Mouse (Mus musculus): ENCODE results near the gene Calhm1.

The Calhm1 gene

DNA sequence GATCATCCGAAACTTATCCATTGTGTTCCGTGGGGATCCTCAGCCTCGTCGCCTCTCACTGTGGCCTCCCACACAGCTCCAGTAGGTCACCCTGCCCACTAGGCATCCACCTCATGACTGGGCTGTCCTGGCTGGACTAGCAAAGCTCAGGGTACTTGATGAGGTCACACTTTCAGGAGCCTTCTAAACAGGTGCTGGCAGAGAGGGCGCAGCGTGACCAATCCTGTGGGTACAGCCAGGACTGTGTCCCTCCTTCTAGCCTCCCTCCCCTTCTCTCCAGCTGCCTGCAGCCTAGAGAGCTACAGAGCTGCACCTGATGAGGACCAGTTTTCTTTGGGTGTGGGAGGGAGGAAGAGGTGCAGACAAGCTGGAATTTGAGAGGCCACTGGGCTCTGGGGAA is at the start of gene Calhm1:
Gene Calhm1, minus strand, starts transcription at position 101 of the 400 bp plus-strand sequence.
- no peak for DNase-seq (ENCODE audit: extremely low spot score)

GRCm38 (mm10) chr19:47192158-47192557 is 48.1 kb upstream of the Calhm1 start:
- no peak for DNase-seq (ENCODE audit: extremely low spot score)

DNA sequence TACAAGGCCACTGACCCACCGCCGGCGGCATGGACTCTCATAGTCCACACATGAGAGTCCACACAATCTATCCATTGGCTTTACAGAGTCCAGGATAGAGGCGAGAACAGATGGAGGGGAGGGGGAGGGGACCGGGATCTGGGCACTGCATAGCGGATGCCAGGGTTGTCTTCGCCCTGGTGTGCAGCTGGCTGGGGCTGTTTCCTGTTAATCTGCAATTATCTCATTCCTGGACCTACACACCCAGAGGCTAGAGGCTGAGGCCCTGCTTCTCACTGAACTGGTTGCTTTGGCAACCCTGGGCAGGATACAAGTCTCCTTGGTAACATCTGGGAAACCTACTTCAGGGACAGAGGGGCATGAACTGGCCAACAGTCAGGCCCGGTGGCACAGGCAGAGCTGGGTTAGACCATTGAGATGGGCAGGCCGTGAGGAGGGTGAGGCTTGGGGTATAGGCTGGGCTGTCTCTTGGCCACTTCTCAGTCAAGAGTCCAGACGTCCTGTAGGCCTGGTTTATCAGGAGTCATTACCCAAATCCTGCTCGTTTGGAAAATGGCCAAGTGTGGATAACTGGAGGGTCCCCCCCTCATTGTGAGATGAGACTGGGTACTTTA is 44.6 kb upstream of the Calhm1 start:
- DNase-seq (ENCODE audit: extremely low spot score) = no peak

- DNase-seq (ENCODE audit: extremely low spot score) = no peak
These were observed 42.6 kb upstream of the Calhm1 start for GRCm38 (mm10) chr19:47186514-47187275.

DNA sequence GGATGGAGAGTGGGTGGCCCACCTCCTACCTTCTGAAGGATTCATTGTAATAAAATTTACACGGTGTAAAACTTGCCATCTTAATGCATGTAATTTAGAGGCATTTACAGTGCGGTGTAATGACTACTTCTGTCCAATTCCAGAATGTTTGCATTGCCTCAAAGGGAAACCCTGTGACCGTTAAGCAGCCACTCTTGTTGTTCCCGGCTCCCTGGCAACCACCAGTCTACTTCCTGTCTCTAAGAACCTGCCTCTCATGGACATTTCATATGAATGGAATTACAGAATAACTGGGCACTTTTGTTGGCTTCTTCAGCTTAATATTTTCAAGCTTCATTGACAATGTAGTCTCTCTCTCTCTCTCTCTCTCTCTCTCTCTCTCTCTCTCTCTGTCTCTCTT is 40.7 kb upstream of the Calhm1 start:
- no peak for DNase-seq (ENCODE audit: extremely low spot score)

- no peak for DNase-seq (ENCODE audit: extremely low spot score)
These were observed 40.2 kb upstream of the Calhm1 start for GRCm38 (mm10) chr19:47184221-47184620.

DNA sequence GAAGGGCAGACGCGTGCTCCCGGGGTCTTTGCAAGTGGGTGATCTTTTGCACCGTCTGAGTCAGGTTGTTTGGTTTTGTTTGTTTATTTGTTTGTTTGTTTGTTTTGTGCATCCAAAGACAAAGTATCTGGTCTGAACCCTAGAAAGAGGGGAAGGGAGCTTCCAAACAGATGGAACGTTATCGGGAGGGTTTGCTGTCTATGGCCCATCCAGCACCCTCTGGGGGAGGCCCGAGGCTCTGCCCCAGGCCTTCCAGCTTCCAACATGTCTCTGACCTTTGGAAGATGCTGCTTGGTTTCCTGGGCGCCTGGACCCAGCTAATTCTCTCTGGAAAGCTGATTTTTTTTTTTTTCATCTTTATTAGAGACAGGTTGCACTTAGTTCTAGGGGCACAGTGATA is 36.0 kb upstream of the Calhm1 start:
- no peak for DNase-seq (ENCODE audit: extremely low spot score)

DNA sequence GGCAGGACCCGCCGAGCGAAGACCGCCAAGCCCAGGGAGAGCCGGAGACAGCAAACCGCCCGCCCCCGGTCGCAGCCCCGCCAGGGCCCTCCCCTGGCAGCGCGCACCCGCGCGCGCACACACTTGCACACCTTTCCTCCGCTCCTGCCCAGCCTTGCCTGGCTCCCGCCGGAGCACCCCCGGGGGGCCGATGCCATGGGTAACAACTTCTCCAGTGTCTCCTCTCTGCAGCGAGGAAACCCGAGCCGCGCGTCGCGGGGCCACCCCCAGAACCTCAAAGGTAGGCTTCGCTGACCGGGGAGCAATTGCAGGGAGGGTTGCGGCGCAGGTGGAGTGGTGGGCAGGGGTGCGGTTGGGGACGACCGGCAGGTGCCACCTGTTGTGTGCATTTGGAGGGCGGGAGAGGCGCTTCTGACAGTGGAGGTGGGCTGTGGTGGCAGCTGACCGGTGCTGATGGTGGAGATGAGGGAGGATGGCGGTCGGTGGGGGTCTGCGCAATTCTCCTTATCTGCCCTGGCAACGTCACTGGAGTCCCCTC is 35.3 kb upstream of the Calhm1 start:
- peak; percentile 36 for DNase-seq (ENCODE audit: extremely low spot score)

DNA sequence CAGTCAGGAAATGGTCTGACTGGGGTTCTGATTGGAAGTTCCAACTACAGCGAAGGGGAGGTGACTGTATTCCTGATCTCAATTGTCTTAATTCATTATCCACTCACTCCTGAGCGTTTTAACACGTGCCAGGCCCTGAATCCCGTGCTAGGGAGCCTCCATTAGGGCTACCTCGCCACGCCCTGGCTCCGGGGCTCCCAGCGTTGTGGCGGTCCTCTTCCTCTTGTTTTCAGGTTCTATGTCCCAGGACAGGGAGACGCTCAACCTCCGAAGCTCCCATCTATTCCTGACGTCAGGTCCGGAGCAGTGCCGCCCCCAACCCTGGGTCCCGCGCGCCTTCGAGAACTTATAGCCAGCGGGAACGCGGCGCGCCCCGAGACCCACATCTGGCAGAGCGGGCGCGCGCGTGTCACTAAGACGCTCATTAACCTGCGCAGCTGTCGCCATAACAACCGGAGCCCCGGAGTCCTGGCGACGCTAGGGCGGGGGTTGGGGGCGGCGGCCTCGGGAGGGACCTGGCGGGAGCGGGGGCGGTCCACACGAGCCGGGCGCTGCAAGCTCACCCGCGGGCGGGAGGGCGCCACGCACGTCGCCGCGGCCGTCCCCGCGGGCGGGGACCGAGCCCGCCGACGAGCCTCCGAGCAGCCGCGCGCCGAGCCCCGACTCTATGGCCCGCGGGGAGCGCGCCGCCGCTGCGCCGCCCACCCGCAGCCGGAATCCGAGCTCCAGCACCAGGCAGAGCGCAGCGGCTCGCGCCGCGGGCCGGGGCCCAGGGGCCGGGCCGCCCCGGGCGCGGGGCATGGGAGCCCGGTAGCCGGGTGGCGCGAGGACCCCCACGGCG is 34.6 kb upstream of the Calhm1 start, which contains the start of gene Neurl1a:
Gene Neurl1a, plus strand, starts transcription at position 390 of the 841 bp plus-strand sequence.
- DNase-seq (ENCODE audit: extremely low spot score) = peak; percentile 67

DNA sequence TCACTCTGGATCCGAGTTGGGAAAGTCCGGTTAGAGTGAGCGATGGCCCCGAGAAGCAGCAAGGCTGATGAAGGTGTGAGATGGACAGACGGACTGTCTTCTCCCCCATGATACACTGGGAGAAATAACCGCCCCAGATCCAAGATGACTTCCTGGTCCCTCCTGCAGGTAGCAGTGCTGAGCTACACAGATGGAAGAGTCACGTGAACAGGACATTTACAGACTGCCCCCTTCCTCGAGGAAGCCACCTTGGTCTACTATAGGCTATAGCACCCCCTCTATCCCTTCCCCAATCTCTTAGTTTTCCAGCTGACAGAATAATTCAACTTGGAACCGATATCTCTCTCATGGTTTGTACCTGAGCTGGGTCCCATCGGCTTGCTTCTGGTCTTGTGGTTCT is 33.9 kb upstream of the Calhm1 start:
- DNase-seq (ENCODE audit: extremely low spot score) = peak; percentile 48

GRCm38 (mm10) chr19:47176916-47177505 is 33.0 kb upstream of the Calhm1 start:
- DNase-seq (ENCODE audit: extremely low spot score) = no peak

- no peak for DNase-seq (ENCODE audit: extremely low spot score)
These were observed 31.4 kb upstream of the Calhm1 start for GRCm38 (mm10) chr19:47175472-47175871.

- DNase-seq (ENCODE audit: extremely low spot score) = no peak
These were observed 30.5 kb upstream of the Calhm1 start for GRCm38 (mm10) chr19:47174515-47174914.

GRCm38 (mm10) chr19:47168793-47169412 is 24.8 kb upstream of the Calhm1 start:
- DNase-seq (ENCODE audit: extremely low spot score) = peak; percentile 81

DNA sequence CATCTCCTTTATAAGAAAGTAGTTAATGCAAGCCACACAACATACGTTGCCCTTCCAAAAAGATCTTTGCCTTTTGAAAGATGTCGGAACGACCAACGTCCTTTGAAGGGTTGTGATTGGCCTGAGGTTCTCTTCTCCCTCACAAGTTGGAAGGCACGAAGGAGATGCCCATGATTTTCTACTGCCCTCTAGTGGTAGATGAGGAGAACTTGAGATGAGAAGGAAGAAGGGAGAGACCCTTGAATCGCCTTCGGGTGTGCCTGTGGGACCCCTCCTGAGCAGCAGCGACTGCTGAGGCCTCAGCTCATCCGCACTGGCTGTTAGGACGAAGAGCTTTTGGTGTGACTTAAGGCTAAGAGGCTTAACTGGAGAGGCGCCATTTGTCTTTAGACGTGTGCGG is 24.2 kb upstream of the Calhm1 start:
- DNase-seq (ENCODE audit: extremely low spot score) = peak; percentile 63

- no peak for DNase-seq (ENCODE audit: extremely low spot score)
These were observed 23.7 kb upstream of the Calhm1 start for GRCm38 (mm10) chr19:47167617-47168214.

DNA sequence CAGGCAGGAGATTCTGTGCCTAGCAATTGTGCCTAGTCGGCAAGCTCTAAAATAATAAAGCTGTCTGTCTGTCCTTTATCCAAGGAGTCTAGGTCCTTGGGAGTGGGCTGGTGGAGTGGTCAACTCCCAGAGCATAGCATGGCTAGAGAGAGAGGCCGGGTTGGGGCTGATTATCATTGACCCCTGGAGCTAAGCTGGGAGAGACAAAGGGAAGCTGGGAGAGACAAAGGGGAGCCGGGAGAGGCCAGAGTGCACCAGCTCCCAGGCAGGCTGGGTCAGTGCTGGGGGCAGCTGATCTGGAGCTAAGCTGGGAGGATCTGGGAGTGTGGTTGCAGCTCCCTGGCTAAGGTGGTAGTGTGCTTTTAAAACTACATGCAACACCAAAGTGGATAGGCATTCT is 22.7 kb upstream of the Calhm1 start:
- DNase-seq (ENCODE audit: extremely low spot score) = peak; percentile 42

GRCm38 (mm10) chr19:47163176-47163744 is 19.2 kb upstream of the Calhm1 start:
- no peak for DNase-seq (ENCODE audit: extremely low spot score)

DNA sequence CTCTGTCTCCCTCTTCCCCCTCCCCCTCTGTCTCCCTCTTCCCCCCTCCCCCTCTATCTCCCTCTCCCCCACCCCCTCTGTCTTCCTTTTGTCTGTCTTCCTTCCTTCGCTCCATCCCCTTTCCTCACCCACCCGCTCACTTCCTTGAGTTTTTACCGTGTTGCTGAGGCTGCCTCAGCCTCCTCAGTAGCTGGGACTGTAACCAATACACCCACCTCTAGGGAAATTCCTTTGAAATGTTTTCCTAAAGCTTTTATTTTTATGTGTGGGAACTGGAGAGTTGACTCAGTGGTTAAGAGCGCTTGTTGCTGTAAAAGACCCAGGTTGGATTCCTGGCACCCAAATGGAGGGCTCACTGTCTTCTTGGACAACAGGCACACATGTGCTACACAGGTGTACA is 17.6 kb upstream of the Calhm1 start:
- DNase-seq (ENCODE audit: extremely low spot score) = no peak

- DNase-seq (ENCODE audit: extremely low spot score) = no peak
These were observed 13.6 kb upstream of the Calhm1 start, which contains the start of gene Calhm3 for GRCm38 (mm10) chr19:47157664-47158063. Gene Calhm3 (minus strand): TSS chr19:47157764.

Measured in embryo, embryonic 9.5 days (tissue).